Mouse (Mus musculus) spleen, postnatal 4 days (tissue): ENCODE data around the gene Trp53tg5.

ENCODE experiments used
- DNase-seq, 2 experiments: peaks; one replicate each; pipeline ENCODE4 v3.0.0; 2022; ENCODE audit warnings: low spot score in 2 of 2

The Trp53tg5 gene

GRCm38 (mm10) chr2:164449341-164450042 is 24.0 kb downstream of the Trp53tg5 start:
- no peak for DNase-seq

- no peak for DNase-seq
Measured at GRCm38 (mm10) chr2:164448921-164449320, 24.6 kb downstream of the Trp53tg5 start.

DNA sequence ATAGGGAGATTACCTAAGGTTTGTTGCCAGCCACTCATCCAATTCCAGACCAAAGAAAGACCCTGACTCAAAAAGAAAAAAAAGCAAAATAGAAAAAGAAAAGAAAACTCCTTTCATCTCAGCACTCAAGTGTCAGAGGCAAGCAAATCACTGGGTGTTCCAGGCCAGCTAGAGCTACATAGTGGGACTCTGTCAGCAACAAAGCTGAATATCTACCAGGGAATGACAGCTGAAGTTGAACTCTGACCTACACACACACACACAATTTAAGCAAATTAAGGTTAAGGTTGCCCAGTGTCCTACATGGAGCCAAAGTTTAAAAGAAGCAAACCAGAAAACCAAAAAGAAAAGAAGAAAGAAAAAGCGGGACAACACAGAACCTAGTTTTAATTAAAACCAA is 25.4 kb downstream of the Trp53tg5 start:
- DNase-seq, result no peak

- no peak for DNase-seq
Measured at GRCm38 (mm10) chr2:164446086-164446469, 27.4 kb downstream of the Trp53tg5 start.

- DNase-seq, result no peak
Measured at GRCm38 (mm10) chr2:164445399-164446085, 28.0 kb downstream of the Trp53tg5 start.

DNA sequence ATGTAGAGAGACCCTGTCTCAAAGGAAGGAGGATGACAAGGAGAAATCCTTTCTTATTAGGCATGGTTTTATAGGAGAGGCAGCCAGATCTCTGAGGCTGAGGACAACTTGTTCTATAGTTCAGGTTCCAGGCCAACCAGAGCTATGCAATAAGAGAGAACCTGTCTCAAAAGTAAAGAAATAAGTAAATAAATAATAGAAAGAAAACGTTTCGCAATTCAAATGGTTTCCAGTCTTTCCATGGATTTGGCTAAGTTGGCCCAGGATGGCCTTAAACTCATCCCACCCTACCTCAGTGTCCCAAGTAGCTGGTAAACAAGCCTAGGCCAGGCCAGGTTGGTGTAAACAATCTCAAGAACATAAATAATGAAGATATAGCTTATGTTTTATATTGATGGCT is 28.8 kb downstream of the Trp53tg5 start:
- DNase-seq, result no peak

GRCm38 (mm10) chr2:164443460-164444000 is 30.0 kb downstream of the Trp53tg5 start, which contains the start of gene Sdc4:
TSS of gene Sdc4 (minus strand) at chr2:164443887.
- no peak for DNase-seq

GRCm38 (mm10) chr2:164443051-164443437 is 30.5 kb downstream of the Trp53tg5 start:
- DNase-seq, result peak; percentile 69 to 87

DNA sequence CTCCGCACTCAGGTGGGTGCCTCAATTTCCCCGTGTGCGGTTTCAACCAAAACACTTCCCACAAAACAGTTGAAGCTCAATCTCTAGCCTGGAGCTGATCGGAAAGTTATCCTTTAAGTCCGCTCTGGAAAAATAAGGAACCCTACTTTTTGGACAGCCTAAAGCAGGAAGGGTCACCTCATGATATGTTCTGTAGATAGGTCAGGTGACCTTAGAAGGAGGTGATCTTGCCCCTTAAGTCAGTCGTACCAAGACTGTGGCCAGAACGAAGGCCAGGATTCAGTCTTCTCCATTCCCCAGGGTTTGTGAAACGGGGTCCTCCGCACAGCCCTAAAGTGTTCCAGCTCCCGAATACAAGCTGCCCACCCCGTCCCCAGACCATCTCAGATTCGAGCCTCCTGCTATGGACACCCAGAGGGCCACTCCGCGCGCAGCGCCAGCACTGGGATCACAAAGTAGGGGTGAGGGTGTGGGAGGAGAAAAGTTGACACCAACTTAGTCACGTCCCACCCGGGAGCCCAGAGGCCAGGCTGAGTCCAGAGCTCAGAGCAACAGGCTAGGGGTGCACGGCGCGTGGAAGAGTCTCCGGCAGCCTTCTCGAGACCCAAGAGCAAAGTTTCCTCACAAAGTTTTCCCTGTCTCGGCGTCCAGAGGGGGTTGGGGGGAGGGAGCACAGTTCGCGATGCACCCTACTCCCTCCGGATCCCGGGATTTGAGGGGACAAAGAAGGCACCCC is 31.0 kb downstream of the Trp53tg5 start:
- DNase-seq, result no peak

DNA sequence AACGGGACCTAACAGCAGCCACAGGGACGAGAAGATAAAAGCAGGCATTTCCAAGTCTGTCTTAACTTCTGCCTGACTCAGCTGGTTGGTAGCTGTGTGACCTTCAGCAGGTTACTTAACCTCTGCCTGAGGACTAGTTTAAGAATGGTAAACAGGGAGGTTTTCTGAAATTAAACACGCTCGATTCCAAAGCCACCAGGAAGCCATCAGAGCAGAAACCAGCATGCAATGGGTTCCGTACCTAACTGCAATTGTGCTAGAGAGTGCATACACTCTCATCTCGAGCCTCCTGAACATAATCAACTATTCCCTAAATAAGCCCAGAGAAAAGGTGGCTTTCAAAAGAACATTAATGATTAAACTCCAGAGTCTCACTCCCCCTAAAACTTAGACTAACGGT is 31.8 kb downstream of the Trp53tg5 start:
- DNase-seq, result no peak

GRCm38 (mm10) chr2:164441155-164441554 is 32.4 kb downstream of the Trp53tg5 start:
- DNase-seq, result peak; percentile 55 to 73

DNA sequence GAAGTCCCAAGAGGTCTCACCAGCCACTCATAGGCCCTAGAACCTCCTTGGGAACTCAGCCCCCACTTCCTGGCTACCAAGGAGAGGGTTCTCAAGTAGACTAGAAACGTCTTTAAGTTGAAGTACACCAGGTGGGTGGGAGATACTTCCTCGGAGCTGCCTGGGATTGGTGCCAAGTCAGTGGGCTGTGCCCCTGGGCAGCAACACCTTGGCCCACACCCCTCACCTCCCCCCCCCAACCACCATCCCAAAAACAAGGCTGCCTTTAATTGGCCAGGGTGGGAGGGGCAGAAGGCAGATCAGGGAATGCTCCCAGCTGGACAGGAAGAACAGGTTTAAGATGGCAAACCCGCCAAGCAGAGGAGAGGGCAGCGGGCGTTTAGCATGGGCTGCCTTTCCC is 33.2 kb downstream of the Trp53tg5 start:
- DNase-seq, result no peak

- DNase-seq, result no peak
Measured at GRCm38 (mm10) chr2:164439001-164439421, 34.5 kb downstream of the Trp53tg5 start.

DNA sequence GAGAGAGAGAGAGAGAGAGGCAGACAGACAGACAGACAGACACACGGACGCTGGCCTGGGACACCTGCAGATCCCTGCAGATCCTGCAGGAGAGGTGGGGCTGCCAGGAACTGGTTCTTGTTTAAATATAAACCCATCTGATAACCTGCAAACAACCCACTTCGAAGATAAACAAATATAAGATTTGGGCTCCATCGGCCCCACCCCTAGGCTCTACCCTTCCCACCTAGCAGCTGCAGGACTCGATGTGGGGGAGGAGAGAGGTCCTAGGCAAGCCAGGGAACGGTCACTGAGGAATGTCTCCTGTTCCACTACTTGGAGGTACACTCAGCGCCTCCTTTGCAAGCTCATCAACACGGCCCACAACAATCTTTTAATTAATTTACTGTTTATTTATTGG is 35.3 kb downstream of the Trp53tg5 start:
- no peak for DNase-seq

GRCm38 (mm10) chr2:164437710-164438109 is 35.8 kb downstream of the Trp53tg5 start:
- DNase-seq, result no peak

DNA sequence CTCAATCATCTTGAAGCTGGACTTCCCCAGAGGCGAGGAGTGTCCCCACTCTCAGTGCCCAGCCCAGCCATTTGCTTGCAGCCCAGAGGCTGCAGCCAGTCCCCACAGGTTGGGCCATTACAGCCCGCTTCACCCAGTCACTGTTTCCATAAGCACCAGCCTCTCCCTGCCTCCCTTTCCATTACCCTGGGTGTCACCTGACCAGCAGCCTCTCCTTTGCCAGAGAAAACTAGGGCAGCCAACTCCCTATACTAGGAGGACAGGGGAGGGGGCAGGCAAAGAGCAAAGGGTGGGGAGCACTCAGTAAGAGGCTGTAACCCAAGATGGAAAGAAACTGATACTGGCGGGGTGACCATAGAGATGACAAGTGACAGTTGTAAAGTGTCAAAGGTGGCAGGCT is 36.6 kb downstream of the Trp53tg5 start:
- DNase-seq, result no peak

GRCm38 (mm10) chr2:164436215-164436913 is 37.2 kb downstream of the Trp53tg5 start:
- DNase-seq, result no peak

- no peak for DNase-seq
Measured at GRCm38 (mm10) chr2:164435216-164436090, 38.1 kb downstream of the Trp53tg5 start.

- no peak for DNase-seq
Measured at GRCm38 (mm10) chr2:164434681-164435080, 38.8 kb downstream of the Trp53tg5 start.

DNA sequence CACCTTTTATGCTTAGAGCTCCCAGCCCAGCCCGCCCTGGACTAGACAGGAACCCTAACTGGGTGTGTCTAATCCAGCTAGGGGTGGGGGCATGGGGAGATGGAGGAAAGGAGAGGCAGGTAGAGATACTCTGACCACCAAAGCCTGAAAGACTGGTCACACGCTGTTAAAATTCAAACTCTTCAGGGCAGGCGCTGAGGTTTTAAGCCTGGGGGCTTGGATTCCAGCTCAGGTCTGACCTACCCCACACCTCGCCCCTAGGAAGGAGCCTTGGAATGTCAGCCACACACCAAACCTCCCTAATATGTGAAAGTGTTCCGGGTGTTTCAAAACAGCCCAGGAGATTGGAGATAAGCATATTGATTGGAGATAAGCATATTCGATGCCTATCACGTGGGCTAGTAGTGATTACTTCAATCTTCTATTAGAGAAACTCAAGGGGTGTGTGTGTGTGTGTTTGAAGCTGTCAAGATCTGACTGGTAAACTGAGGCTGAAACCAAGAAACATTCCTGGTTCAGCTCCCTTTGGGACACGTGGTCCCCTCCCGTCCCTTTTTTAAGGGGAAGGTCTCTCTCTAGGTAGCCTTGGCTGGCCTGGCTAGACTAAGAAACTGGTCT is 40.1 kb downstream of the Trp53tg5 start:
- DNase-seq, result no peak
